Mouse (Mus musculus) left cerebral cortex, adult 11 months (tissue): ENCODE measurements at regions not wholly inside any gene's neighbourhood (a gene's known extent, or its start where the extent isn't known, plus 50 kb on each side); places are given as distances from the start of the nearest gene placed in this dataset.
"Not testable (repeated sequence)": the region's sequence is repeated elsewhere in the genome, so short reads cannot be mapped to it uniquely, and the experiment has no call there.

Source experiments
- DNase-seq: peaks from one replicate; pipeline ENCODE4 v3.0.0; 2022; ENCODE audit warnings: low spot score

- DNase-seq, result no peak
Measured at GRCm38 (mm10) chr15:38129330-38129729, 704.0 kb downstream of the 4930447A16Rik start.

GRCm38 (mm10) chr15:38129861-38130631 is 704.7 kb downstream of the 4930447A16Rik start:
- DNase-seq, result no peak

- no peak for DNase-seq
Measured at GRCm38 (mm10) chr15:38130632-38131028, 705.3 kb downstream of the 4930447A16Rik start.

- DNase-seq, result no peak
Measured at GRCm38 (mm10) chr15:38139639-38140038, 714.3 kb downstream of the 4930447A16Rik start.

GRCm38 (mm10) chr15:38143495-38143894 is 718.1 kb downstream of the 4930447A16Rik start:
- DNase-seq, result no peak

- no peak for DNase-seq
Measured at GRCm38 (mm10) chr15:38151654-38152053, 726.3 kb downstream of the 4930447A16Rik start.

GRCm38 (mm10) chr15:38153821-38154220 is 728.5 kb downstream of the 4930447A16Rik start:
- not testable (repeated sequence) for DNase-seq

- DNase-seq, result no peak
Measured at GRCm38 (mm10) chr15:38159161-38159560, 733.8 kb downstream of the 4930447A16Rik start.

- DNase-seq, result no peak
Measured at GRCm38 (mm10) chr15:38163721-38164120, 738.4 kb downstream of the 4930447A16Rik start.

- no peak for DNase-seq
Measured at GRCm38 (mm10) chr15:38164848-38165247, 739.5 kb downstream of the 4930447A16Rik start.

GRCm38 (mm10) chr15:38165881-38166445 is 740.6 kb downstream of the 4930447A16Rik start:
- DNase-seq, result peak; percentile 22

GRCm38 (mm10) chr15:38166476-38166875 is 741.1 kb downstream of the 4930447A16Rik start:
- no peak for DNase-seq

GRCm38 (mm10) chr15:38167618-38168152 is 742.3 kb downstream of the 4930447A16Rik start:
- DNase-seq, result no peak

- DNase-seq, result no peak
Measured at GRCm38 (mm10) chr15:38169191-38169590, 743.8 kb downstream of the 4930447A16Rik start.
